Mouse (Mus musculus): Measurements from ENCODE around the gene Coro2a.

- TF ChIP-seq CTCF (conservative IDR thresholded peaks at IDR 0.05; ENCODE audit: insufficient read depth, insufficient read length, low read depth, low read length) = no peak
- no peak for TF ChIP-seq POLR2A (IDR thresholded peaks at IDR 0.05; ENCODE audit: low read depth, low read length)
Observed at GRCm38 (mm10) chr4:46489028-46489925, 112.7 kb downstream of the Coro2a start, which contains the start of gene Nans.
